In genomic region chr9:15664606-15665005, GRCm38 (mm10) we compare ENCODE assay signal across 14 mouse cellular contexts. TPM values are rescaled to one million over a fixed set of nuclear protein-coding genes. Genes with fewer than 3 reads are reported as not detected.
"Had no signal": no experiment of that assay in that cellular context is flagged by ENCODE, and none has a peak within 500 bp of the region (broad histone marks: within the 10 kb centered on the region; RNA-seq: fewer than 3 reads in every experiment).

No protein-coding gene starts in this region.

- H3K9ac ChIP-seq: intestine, embryonic 15.5 days; liver, embryonic 13.5 days; liver, postnatal 0 days; lung, embryonic 15.5 days; neural tube, embryonic 13.5 days had no signal

- ATAC-seq: intestine, embryonic 15.5 days; liver, postnatal 0 days; midbrain, embryonic 16.5 days had no signal

- H3K4me1 ChIP-seq: intestine, embryonic 15.5 days; limb, embryonic 10.5 days; liver, embryonic 13.5 days; megakaryocyte, embryonic 14.5 days had no signal

- H3K4me3 ChIP-seq: intestine, embryonic 15.5 days; limb, embryonic 10.5 days; liver, embryonic 13.5 days; lung, embryonic 15.5 days; megakaryocyte, embryonic 14.5 days; neural tube, embryonic 13.5 days had no signal

- H3K4me2 ChIP-seq: intestine, embryonic 15.5 days; liver, embryonic 13.5 days; lung, embryonic 15.5 days; midbrain, embryonic 11.5 days; neural tube, embryonic 13.5 days had no signal

- H3K27me3 ChIP-seq: intestine, embryonic 15.5 days; liver, embryonic 13.5 days; lung, embryonic 15.5 days; megakaryocyte, embryonic 14.5 days; neural tube, embryonic 13.5 days had no signal

- H3K36me3 ChIP-seq: intestine, embryonic 15.5 days; limb, embryonic 10.5 days; liver, embryonic 13.5 days; lung, embryonic 15.5 days; neural tube, embryonic 13.5 days had no signal

- DNase-seq: liver, embryonic 13.5 days; liver, postnatal 0 days; lung, postnatal 14 days; right cerebral cortex, postnatal 25 days; thymus, postnatal 4 days had no signal

- H3K27ac ChIP-seq: intestine, embryonic 15.5 days; limb, embryonic 10.5 days; liver, embryonic 13.5 days; lung, embryonic 15.5 days; macrophage; neural tube, embryonic 13.5 days; stomach, postnatal 0 days had no signal

- H3K9me3 ChIP-seq: intestine, embryonic 15.5 days; limb, embryonic 10.5 days; liver, embryonic 13.5 days; lung, embryonic 15.5 days; megakaryocyte, embryonic 14.5 days; neural tube, embryonic 13.5 days had no signal

RNA-seq across cellular contexts. Expression of gene Deup1, which starts 36.9 kb away (rescaled TPM):
- polyA plus RNA-seq: liver, embryonic 13.5 days; macrophage had no signal
